Mouse (Mus musculus) lung, postnatal 0 days (tissue): ENCODE data around the gene Klk1b8.

Experiments used
- CTCF ChIP-seq: IDR thresholded peaks from 2 replicates; pipeline ENCODE4 v1.5.1; 2016; ENCODE audit warnings: antibody characterized with exemption, mild to moderate bottlenecking
- EP300 ChIP-seq: IDR thresholded peaks from 2 replicates; pipeline ENCODE4 v1.6.1; 2016; ENCODE audit warnings: antibody characterized with exemption, mild to moderate bottlenecking, control low read depth

DNA sequence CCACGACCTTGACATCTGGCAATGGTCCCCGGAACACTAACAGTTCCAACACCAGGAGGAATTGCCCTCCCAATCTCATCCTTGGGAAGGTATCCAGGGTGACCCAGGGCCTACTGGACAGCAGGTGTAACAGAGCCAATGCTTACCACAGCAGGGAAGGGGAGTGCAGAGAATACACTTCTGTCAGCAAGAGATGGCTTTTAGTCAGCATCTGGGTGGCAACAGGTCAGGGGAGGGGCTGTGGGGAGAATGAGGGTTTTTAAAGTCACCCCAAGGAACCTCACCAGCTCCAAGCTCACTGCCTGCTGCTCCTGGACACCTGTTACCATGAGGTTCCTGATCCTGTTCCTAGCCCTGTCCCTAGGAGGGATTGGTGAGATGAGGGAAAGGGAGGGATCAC lies at the start of gene Klk1b8:
- TF ChIP-seq CTCF = no peak
- no peak for TF ChIP-seq EP300
